Mouse (Mus musculus) heart, adult 2 months (tissue): ENCODE results near the gene Plcb4.

Source experiments
- CTCF ChIP-seq: fragments of 200-600 bp; IDR thresholded peaks from 2 replicates; pipeline ENCODE4 v1.8.1; 2022; ENCODE audit warnings: antibody characterized with exemption, mild to moderate bottlenecking, moderate library complexity
- POLR2A ChIP-seq: fragments of 200-500 bp; IDR thresholded peaks from 2 replicates; pipeline ENCODE4 v1.6.1; 2011; ENCODE audit warnings: mild to moderate bottlenecking, low read depth, low read length, control low read depth; ENCODE audit not compliant: insufficient read depth

- no peak for TF ChIP-seq CTCF
- no peak for TF ChIP-seq POLR2A
Measured at GRCm38 (mm10) chr2:135937646-135938045, 278.8 kb downstream of the Plcb4 start.
